Mouse (Mus musculus): ENCODE results near the gene Prkcb.

Prkcb gene

DNA sequence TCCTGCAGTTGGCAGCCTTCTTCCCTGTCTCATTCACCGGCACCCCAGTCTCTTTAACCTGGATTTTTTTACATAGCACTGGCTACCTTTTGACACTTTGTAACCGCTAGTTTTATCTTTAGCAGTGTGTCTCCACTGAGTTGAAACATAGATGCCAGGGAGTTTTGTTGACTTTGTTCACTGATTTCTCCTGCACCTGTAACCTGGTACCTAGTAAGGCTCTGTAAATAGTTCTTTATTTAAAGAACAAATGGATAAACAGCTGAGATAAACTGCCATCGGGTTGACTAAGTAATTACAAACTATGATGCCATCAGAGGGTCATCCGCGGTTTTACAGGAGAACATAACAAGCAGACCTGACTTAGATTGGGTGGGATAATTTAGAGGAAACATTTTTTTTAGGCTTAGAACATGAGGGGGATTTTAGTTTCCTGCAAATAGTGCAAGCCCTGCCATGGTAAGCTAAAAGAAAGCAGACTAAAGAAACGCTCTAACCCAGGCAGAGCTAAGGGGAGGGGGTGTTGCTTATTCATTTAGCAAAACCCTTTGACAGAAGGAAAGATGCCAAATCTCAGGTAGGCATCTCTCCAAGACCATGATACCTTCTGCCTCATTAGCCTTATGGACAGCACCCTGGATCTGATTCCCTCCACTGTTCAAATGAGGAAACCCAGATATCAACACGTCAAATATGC lies 291.1 kb downstream of the Prkcb start:
- DNase-seq (ENCODE audit: extremely low spot score, low spot score): no peak

GRCm38 (mm10) chr7:122580158-122580475 lies 291.6 kb downstream of the Prkcb start:
- DNase-seq (ENCODE audit: extremely low spot score, low spot score): no peak

DNA sequence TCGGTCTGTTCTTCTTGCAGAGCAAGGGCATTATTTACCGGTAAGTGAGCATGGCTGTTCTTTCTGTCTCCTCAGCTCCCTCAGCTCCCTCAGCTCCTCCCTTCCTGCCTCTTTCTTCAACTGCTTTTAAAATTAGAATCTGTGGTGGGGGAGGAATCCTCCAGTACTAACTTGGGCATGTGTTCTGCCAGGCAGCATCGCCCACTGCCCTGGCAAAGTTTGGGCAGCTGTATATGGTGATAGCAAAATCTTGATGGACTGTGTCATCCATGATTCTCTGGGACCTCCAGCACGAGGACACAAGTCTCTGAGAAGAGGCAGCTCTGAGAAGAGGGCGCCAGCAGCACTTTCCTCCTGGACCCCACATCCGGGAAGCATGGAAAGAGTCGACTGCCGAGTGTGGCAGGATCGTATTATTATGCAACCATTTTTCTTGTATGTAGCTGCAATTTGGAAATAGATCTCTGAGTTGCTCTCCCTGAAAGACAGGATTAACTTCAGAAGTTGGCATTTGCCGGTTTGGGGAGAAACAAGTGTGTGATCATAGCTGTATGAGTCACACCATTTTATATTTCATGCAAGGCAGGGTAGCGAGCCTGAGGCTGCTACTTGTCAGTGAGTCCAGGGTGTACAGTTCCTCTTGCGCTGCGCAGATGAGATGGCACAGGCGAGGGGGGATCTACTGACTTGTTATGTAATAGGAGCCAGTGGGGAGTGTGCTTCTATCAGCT lies 296.0 kb downstream of the Prkcb start:
- DNase-seq (ENCODE audit: extremely low spot score, low spot score): no peak

DNA sequence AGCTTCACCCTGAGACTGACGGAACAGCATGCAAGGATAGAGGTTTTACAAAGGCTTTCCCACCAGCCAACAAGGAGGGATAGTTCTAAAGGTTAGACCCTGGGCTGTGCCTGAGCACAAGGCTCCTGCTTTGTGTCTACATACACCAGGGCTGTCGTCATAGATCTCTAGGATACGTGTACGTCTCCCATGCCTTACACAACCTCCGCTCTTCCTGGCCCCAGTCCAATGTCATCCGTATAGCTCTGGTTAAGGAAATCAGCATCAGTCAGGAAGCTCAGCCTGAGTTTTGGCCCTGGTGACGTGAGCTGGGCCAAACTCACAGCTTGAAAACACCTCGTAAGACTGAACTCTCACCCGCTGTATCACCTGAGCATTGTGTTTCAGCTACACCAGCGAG lies 307.3 kb downstream of the Prkcb start:
- no peak for DNase-seq (ENCODE audit: extremely low spot score, low spot score)

- no peak for DNase-seq (ENCODE audit: extremely low spot score, low spot score)
Observed at GRCm38 (mm10) chr7:122596596-122597170, 308.1 kb downstream of the Prkcb start.

DNA sequence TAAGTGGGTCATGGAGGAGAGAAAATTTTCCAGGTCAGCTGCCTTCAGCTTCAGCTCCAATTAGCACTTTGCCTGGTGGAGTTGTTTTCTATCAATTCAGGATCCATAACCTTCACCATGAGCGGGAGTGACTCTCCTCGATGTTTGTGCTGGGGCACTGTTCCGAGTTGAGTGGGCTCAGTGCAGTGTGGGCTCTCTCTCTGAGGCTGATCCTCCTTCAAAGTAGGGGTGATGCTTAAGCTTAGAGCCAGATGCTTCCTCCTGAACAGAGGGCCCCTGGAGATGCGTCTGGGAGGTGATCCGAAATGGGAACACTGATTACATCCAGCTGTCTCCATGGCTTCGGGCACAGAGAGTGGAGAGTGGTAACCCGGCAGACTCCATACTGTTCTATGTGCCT lies 308.8 kb downstream of the Prkcb start:
- peak; percentile 15 for DNase-seq (ENCODE audit: extremely low spot score, low spot score)

- DNase-seq (ENCODE audit: extremely low spot score, low spot score): no peak
Observed at GRCm38 (mm10) chr7:122600856-122601255, 312.3 kb downstream of the Prkcb start.

DNA sequence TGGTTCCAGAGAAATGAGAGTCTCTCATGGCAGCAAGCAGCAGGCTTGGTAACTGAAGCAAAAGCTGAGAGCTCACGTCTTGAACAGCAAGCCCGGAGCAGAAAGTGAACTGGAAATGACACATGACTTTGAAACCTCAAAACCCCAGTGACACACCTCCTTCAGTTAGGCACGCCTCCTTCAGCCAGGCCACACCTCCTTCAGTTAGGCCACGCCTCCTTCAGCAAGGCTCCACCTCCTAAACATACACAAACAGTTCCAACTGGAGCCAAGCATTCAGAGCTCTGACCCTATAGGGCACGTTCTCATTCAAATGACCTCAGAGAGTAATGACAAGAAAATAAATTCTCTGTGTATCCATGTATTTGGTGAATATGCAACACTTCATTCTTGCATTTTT lies 316.5 kb downstream of the Prkcb start:
- DNase-seq (ENCODE audit: extremely low spot score, low spot score): no peak

DNA sequence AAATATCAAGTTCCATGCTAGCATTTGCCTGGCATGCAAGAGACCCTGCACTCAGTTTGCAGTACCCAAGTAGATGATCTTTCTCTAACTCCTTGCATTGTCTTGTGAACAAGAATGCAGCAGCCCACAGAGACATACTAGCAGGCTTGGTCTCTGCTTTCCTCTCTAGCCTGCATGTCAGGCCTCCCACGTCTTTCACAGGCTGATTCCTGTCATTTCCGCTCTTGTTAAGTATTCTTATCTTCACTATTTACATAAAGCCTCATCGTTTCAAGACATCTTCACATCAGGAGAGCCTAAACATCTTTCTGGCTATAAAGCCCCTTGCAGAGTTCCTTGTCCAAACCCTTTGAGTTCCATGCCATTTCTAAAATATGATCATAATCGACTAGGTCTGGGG lies 320.9 kb downstream of the Prkcb start:
- no peak for DNase-seq (ENCODE audit: extremely low spot score, low spot score)

DNA sequence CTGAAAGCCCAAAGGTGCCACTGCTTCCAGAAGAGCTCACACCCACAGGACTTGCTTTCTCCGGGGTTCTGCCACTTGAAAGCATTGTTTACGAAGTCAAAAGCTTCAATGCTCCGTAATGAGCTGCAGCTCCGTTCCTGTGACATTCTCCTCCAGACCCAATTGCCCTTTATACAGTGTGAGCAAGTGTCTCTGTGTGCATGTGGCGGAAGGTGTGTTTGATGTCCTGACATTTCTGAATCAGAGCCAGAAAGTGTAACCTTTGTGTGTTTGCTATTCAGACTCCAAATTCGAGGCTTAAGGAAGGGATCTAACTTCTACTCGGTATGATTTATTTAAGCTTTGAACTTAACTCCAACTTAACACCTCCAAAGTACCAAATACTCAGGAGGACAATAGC lies 321.6 kb downstream of the Prkcb start:
- DNase-seq (ENCODE audit: extremely low spot score, low spot score): no peak

- no peak for DNase-seq (ENCODE audit: extremely low spot score, low spot score)
Observed at GRCm38 (mm10) chr7:122613876-122614275, 325.3 kb downstream of the Prkcb start.

DNA sequence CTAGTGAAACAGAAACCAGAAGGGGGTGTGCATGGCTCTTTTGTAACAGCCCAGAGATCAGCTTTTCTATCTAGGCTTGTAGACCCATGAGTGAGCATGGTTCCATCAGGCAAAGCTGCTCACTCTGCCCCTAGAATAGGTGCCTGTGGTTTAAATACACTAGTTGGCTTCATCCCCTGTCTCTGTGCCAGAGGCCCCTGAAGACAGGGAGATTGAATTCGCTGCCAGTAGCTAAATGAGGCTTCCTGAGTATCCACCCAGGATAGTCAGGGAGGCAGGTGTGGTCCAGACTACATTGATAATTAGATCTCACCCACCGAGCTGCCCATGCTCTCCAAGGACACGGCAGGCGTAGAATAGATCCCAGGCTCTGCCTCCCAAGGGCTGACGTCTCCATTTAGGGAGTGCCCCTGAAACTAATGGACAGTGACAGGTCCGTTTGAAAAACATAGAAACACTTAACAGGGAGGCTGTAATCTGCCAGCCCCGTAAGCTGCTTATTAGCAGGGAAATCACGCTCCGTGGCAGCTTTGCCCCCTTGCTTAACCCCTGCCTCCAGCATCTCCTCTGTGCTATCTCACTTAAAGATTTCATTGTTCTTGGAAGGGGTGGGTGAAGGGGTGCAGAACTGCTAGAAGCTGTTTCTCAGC lies 333.7 kb downstream of the Prkcb start:
- no peak for DNase-seq (ENCODE audit: extremely low spot score, low spot score)

GRCm38 (mm10) chr7:122623753-122624152 lies 335.2 kb downstream of the Prkcb start:
- DNase-seq (ENCODE audit: extremely low spot score, low spot score): no peak

DNA sequence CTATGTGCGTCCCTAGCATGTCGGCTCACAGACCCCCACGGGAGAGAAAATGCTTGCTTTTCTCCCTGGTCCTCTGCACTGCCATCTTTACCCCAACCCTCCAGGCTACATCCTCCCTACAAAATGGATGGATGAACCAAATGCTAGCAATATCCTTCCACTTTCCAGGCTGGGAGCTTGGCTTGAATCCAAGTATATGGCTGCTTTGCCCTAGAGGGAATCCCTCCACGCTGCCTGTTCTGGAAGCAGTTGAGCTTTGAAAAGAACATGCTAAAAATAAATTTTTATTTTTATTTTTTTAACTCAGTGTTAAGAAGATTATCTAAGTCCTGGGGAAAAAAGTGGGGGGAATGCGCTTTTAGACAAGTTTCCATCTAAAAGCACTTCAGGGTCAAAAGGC lies 339.5 kb downstream of the Prkcb start:
- DNase-seq (ENCODE audit: extremely low spot score, low spot score): no peak

GRCm38 (mm10) chr7:122630386-122630785 lies 341.8 kb downstream of the Prkcb start:
- no peak for DNase-seq (ENCODE audit: extremely low spot score, low spot score)

DNA sequence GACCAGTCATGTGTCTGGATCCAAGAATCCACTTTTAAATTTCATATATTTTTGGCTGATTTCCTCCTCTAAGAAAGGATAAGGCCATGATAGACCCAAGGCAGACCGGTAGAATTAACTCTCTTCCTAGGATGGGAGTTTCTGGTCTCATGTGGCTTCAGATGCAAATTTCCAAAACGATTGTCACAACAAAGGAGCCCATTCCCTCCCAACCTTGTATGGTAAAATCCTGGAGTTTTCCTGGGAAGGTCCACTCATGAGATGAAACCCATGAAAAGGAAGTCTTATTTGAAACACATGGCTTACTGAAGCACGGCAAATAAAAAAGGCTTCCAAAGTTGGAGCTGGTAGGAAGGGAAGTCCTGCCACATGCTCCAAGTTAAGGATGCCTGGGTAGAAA lies 342.6 kb downstream of the Prkcb start:
- DNase-seq (ENCODE audit: extremely low spot score, low spot score): no peak

DNA sequence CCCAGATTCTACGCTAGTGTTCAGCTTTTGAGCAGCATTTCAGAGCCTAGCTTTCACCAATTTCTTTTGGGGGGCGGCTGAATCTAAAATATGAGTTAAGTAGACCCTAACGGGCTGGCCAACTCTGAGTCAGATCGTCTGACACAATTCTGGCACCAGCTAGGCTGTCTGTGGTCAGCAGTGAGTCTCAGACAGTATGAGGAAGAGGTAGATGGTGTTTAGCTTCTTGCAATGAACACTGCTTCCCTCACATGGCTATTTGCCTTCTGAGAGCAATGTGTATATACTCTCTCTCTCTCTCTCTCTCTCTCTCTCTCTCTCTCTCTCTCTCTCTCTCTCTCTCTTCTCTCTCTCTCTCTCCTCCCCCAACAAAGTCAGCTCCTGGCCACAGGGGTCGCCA lies 344.4 kb downstream of the Prkcb start:
- no peak for DNase-seq (ENCODE audit: extremely low spot score, low spot score)

DNA sequence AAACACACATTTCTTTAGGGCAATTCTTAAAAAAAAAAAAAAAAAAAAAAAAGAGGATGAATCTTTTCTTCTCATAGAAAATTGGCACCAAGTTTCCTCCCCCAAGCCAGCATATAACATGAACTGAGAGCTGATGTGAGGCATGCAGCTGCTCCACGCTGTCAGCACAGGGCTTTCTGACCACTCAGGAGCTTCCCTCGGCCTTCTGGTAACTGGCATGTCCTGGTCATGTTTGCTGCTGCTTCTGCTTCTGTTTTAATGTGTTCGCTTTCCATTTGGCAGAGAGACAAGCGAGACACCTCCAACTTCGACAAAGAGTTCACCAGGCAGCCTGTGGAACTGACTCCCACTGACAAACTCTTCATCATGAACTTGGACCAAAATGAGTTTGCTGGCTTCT lies 344.9 kb downstream of the Prkcb start:
- no peak for DNase-seq (ENCODE audit: extremely low spot score, low spot score)

GRCm38 (mm10) chr7:122643676-122644075 lies 355.1 kb downstream of the Prkcb start:
- DNase-seq (ENCODE audit: extremely low spot score, low spot score): no peak

- no peak for DNase-seq (ENCODE audit: extremely low spot score, low spot score)
Observed at GRCm38 (mm10) chr7:122649306-122649705, 360.8 kb downstream of the Prkcb start.

DNA sequence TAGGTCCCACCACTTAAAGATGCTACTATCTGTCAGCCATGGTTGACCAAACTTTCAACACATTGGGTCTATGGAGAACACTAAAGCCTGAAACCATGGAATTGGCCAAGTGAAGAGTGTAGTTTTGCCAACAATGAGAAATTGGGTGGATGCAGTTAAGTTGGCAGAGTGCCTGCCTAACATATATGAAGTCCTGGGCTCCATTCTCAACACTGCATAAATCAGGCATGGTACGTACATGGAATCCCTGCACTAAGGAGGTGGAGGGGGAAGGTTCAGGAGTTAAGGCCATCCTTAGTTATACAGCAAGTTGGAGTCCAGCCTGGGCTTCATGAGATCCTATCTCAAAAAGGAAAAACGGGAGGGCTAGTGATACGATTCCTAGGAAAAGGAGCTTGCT lies 364.0 kb downstream of the Prkcb start:
- no peak for DNase-seq (ENCODE audit: extremely low spot score, low spot score)

DNA sequence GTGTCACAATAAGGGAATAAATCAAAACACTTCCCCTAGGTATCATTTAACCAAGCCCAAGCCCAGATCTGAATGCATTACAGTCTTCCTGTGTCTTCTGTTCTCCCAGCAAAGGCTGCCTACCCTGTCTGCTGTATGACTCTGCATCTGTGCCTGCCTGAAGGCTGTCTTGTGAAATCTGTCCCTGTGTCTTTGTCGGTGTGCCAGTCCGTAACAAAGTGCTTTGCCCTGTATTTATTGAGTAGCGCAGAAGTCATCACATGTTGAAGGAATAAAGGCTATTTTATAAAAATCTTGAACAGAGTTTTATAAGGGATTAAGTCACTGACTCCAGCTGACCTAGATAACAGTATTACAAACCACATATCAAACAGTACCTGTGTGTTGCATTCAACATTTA lies 368.1 kb downstream of the Prkcb start:
- DNase-seq (ENCODE audit: extremely low spot score, low spot score): no peak
